Mouse (Mus musculus): ENCODE measurements around the gene Tnfsf12.

Tnfsf12 gene

GRCm38 (mm10) chr11:69681314-69682208 is 14.1 kb downstream of the Tnfsf12 start, which contains the start of gene Senp3:
Gene Senp3, minus strand, starts transcription at chr11:69682084.
- peak; percentile 96 to 98 for DNase-seq (ENCODE audit: low spot score in 2 of 2)

- DNase-seq (ENCODE audit: low spot score in 2 of 2): no peak
These were observed 15.4 kb downstream of the Tnfsf12 start for GRCm38 (mm10) chr11:69680136-69680855.

- DNase-seq (ENCODE audit: low spot score in 2 of 2): no peak
These were observed 16.5 kb downstream of the Tnfsf12 start for GRCm38 (mm10) chr11:69679144-69679543.

GRCm38 (mm10) chr11:69672211-69672706 is 23.4 kb downstream of the Tnfsf12 start, which contains the start of gene Eif4a1:
Gene Eif4a1, minus strand, starts transcription at chr11:69672423.
- DNase-seq (ENCODE audit: low spot score in 2 of 2): peak; percentile 100

GRCm38 (mm10) chr11:69671726-69672124 is 23.9 kb downstream of the Tnfsf12 start:
- DNase-seq (ENCODE audit: low spot score in 2 of 2): no peak

- peak; percentile 88 to 90 for DNase-seq (ENCODE audit: low spot score in 2 of 2)
These were observed 24.6 kb downstream of the Tnfsf12 start for GRCm38 (mm10) chr11:69670786-69671725.

GRCm38 (mm10) chr11:69666665-69667005 is 29.0 kb downstream of the Tnfsf12 start:
- DNase-seq (ENCODE audit: low spot score in 2 of 2): no peak

- peak; percentile 70 to 80 for DNase-seq (ENCODE audit: low spot score in 2 of 2)
These were observed 29.5 kb downstream of the Tnfsf12 start, which contains the start of gene Cd68 for GRCm38 (mm10) chr11:69665961-69666664. Gene Cd68, minus strand, starts transcription at chr11:69666153.

- no peak for DNase-seq (ENCODE audit: low spot score in 2 of 2)
These were observed 30.1 kb downstream of the Tnfsf12 start for GRCm38 (mm10) chr11:69665457-69665960.

GRCm38 (mm10) chr11:69664841-69665240 is 30.8 kb downstream of the Tnfsf12 start:
- no peak for DNase-seq (ENCODE audit: low spot score in 2 of 2)

GRCm38 (mm10) chr11:69663795-69664194 is 31.9 kb downstream of the Tnfsf12 start:
- DNase-seq (ENCODE audit: low spot score in 2 of 2): no peak

GRCm38 (mm10) chr11:69662967-69663671 is 32.5 kb downstream of the Tnfsf12 start:
- DNase-seq (ENCODE audit: low spot score in 2 of 2): no peak

GRCm38 (mm10) chr11:69662213-69662966 is 33.3 kb downstream of the Tnfsf12 start, which contains the start of gene Mpdu1:
Gene Mpdu1, minus strand, starts transcription at chr11:69662642.
- DNase-seq (ENCODE audit: low spot score in 2 of 2): peak; percentile 91 to 94

GRCm38 (mm10) chr11:69661221-69661881 is 34.3 kb downstream of the Tnfsf12 start:
- no peak for DNase-seq (ENCODE audit: low spot score in 2 of 2)

- DNase-seq (ENCODE audit: low spot score in 2 of 2): no peak
These were observed 38.2 kb downstream of the Tnfsf12 start for GRCm38 (mm10) chr11:69657462-69657881.

- no peak for DNase-seq (ENCODE audit: low spot score in 2 of 2)
These were observed 38.8 kb downstream of the Tnfsf12 start for GRCm38 (mm10) chr11:69656617-69657461.

GRCm38 (mm10) chr11:69656065-69656455 is 39.6 kb downstream of the Tnfsf12 start:
- no peak for DNase-seq (ENCODE audit: low spot score in 2 of 2)

Data from right cerebral cortex, postnatal 36 days (tissue).